ENCODE assay signal across 8 mouse cellular contexts in genomic region chr11:87689402-87689808, GRCm38 (mm10). TPM values are rescaled to one million over a fixed set of nuclear protein-coding genes. Genes with fewer than 3 reads are reported as not detected.
DNase-seq lines count a peak whose midpoint lies in the region; ATAC-seq and TF ChIP-seq lines count a peak whose summit lies in the region.

No protein-coding gene starts in this region.

- intact Hi-C loops in heart, postnatal 25 days (cut with DNase I), result no loop called here

- no peaks in the 10 kb centered on the region for H3K9me3 ChIP-seq in heart, embryonic 13.5 days
- no peaks in the 10 kb centered on the region for H3K9me3 ChIP-seq in MEL (replicated peaks; ENCODE audit: insufficient read depth, low read length)
- H3K9me3 ChIP-seq in embryonic facial prominence, embryonic 15.5 days (replicated peaks), result no peaks in the 10 kb centered on the region

- no peak for TF ChIP-seq POLR2A in MEL (IDR thresholded peaks at IDR 0.05; ENCODE audit: control insufficient read depth in 1 of 2, insufficient read depth in 1 of 2, low read depth in 1 of 2, low read length in 2 of 2, poor library complexity in 1 of 2)
- TF ChIP-seq POLR2A in thymus, adult 2 months (IDR thresholded peaks at IDR 0.05; ENCODE audit: control insufficient read depth, extremely low read depth, insufficient read depth, low read length, poor library complexity), result no peak

- DNase-seq in heart, postnatal 25 days (ENCODE audit: low spot score), result no peak
- peak; percentile 86 for DNase-seq in MEL (ENCODE audit: low read depth, low spot score)
- peak; percentile 79 for DNase-seq in kidney, postnatal 10 days
- DNase-seq in lung, postnatal 25 days (ENCODE audit: low spot score), result peak; percentile 88
- no peak for DNase-seq in gastrocnemius, postnatal 25 days
- DNase-seq in thymus, adult 2 months, result no peak

- no peaks in the 10 kb centered on the region for H3K27me3 ChIP-seq in heart, embryonic 13.5 days (replicated peaks)
- H3K27me3 ChIP-seq in MEL (ENCODE audit: control insufficient read depth in 1 of 2, insufficient read depth in 2 of 2, low read length in 2 of 2), result no peaks in the 10 kb centered on the region
- no peaks in the 10 kb centered on the region for H3K27me3 ChIP-seq in embryonic facial prominence, embryonic 15.5 days
- no peaks in the 10 kb centered on the region; the same call in 1 of the 2 replicates for H3K27me3 ChIP-seq in thymus, adult 2 months (ENCODE audit: control insufficient read depth, insufficient read depth, low read length)

- H3K4me1 ChIP-seq in heart, embryonic 13.5 days, result peaks cover 38% of the 10 kb centered on the region
- peaks cover 20 to 28% of the 10 kb centered on the region in 2 experiments for H3K4me1 ChIP-seq in MEL (ENCODE audit: control insufficient read depth in 1 of 2, insufficient read depth in 2 of 2, low read length in 2 of 2)
- peaks cover 35% of the 10 kb centered on the region for H3K4me1 ChIP-seq in embryonic facial prominence, embryonic 15.5 days
- peaks cover 6% of the 10 kb centered on the region; the same call in 1 of the 2 replicates for H3K4me1 ChIP-seq in thymus, adult 2 months (replicated peaks; ENCODE audit: control insufficient read depth, insufficient read depth, low read length)

- no peak for TF ChIP-seq CTCF in MEL (IDR thresholded peaks at IDR 0.05 in 2 of 3, conservative IDR thresholded peaks at IDR 0.05 in 1 of 3; ENCODE audit: control insufficient read depth in 1 of 3, insufficient read depth in 1 of 3, low read depth in 2 of 3, low read length in 3 of 3, poor library complexity in 1 of 3, severe bottlenecking in 1 of 3)
- TF ChIP-seq CTCF in thymus, adult 2 months (IDR thresholded peaks at IDR 0.05; ENCODE audit: borderline replicate concordance, control insufficient read depth, extremely low read depth, insufficient read depth, low read length, poor library complexity), result no peak

- peak overlapping the region; percentile 77 for H3K27ac ChIP-seq in heart, embryonic 13.5 days (replicated peaks)
- H3K27ac ChIP-seq in MEL (ENCODE audit: control insufficient read depth, low read depth, low read length), result peak overlapping the region; percentile 41
- H3K27ac ChIP-seq in embryonic facial prominence, embryonic 15.5 days (replicated peaks), result peak overlapping the region; percentile 48
- no peak overlapping the region for H3K27ac ChIP-seq in thymus, adult 2 months (ENCODE audit: control insufficient read depth, insufficient read depth, low read length)

- no peak for ATAC-seq in heart, embryonic 13.5 days (ENCODE audit: extremely low read depth, insufficient number of reproducible peaks, low FRiP score, low TSS enrichment)
- peak; percentile 63; the same call in 1 of the 2 replicates for ATAC-seq in embryonic facial prominence, embryonic 15.5 days (ENCODE audit: insufficient number of reproducible peaks, low FRiP score, low TSS enrichment, low read depth)

- WGBS in heart, embryonic 13.5 days, result 7% methylated on average over 7 of the region's 7 CpGs
- WGBS in embryonic facial prominence, embryonic 15.5 days, result 10% methylated on average over 7 of the region's 7 CpGs
- WGBS in thymus, adult 2 months, result 40% methylated on average over 7 of the region's 7 CpGs

- 0 out of 2 replicates have a peak overlapping the region, but pooled peaks have one; percentile 8 for H3K9ac ChIP-seq in heart, embryonic 13.5 days
- peak overlapping the region; percentile 59 for H3K9ac ChIP-seq in MEL (ENCODE audit: control insufficient read depth, low read depth, low read length, poor library complexity, severe bottlenecking)
- H3K9ac ChIP-seq in embryonic facial prominence, embryonic 15.5 days, result no peak overlapping the region

- no peaks in the 10 kb centered on the region; the same call in 1 of the 2 replicates for H3K79me2 ChIP-seq in MEL (ENCODE audit: control insufficient read depth, insufficient read depth, low read length, poor library complexity)

- H3K4me2 ChIP-seq in heart, embryonic 13.5 days, result peak overlapping the region; percentile 46
- H3K4me2 ChIP-seq in embryonic facial prominence, embryonic 15.5 days (replicated peaks), result peak overlapping the region; percentile 21; the same call in 1 of the 2 replicates

- H3K36me3 ChIP-seq in heart, embryonic 13.5 days, result no peaks in the 10 kb centered on the region
- peaks cover 0 to 22% of the 10 kb centered on the region in 2 experiments; a peak in 2 of 4 replicates for H3K36me3 ChIP-seq in MEL (ENCODE audit: control insufficient read depth in 1 of 2, insufficient read depth in 2 of 2, low read length in 2 of 2)
- no peaks in the 10 kb centered on the region for H3K36me3 ChIP-seq in embryonic facial prominence, embryonic 15.5 days
- H3K36me3 ChIP-seq in thymus, adult 2 months (ENCODE audit: control insufficient read depth, insufficient read depth, low read length), result no peaks in the 10 kb centered on the region

- no peak for TF ChIP-seq RAD21 in MEL (IDR thresholded peaks at IDR 0.05; ENCODE audit: low read depth, low read length)

- TF ChIP-seq EP300 in MEL (IDR thresholded peaks at IDR 0.05; ENCODE audit: low read depth in 1 of 2, low read length in 2 of 2), result peak; percentile 85 to 90

- H3K4me3 ChIP-seq in heart, embryonic 13.5 days, result no peak overlapping the region
- H3K4me3 ChIP-seq in MEL (ENCODE audit: control insufficient read depth in 1 of 2, insufficient read depth in 1 of 2, low read depth in 2 of 2, low read length in 2 of 2), result peak overlapping the region; percentile 65 to 99
- H3K4me3 ChIP-seq in embryonic facial prominence, embryonic 15.5 days (replicated peaks), result no peak overlapping the region
- H3K4me3 ChIP-seq in thymus, adult 2 months (ENCODE audit: control insufficient read depth, insufficient read depth, low read length), result no peak overlapping the region

TF ChIP-seq in MEL, 35 proteins besides CTCF, POLR2A, EP300 and RAD21:
- no peak for TF ChIP-seq CHD1 (IDR thresholded peaks at IDR 0.05; ENCODE audit: low read depth, low read length)
- peak; percentile 50; the same call in 1 of the 2 replicates for TF ChIP-seq BHLHE40 (IDR thresholded peaks at IDR 0.05; ENCODE audit: borderline replicate concordance, low read depth, low read length)
- 0 out of 2 replicates have a peak, but pooled peaks have one; percentile 73 for TF ChIP-seq MAZ (IDR thresholded peaks at IDR 0.05; ENCODE audit: low read depth, low read length)
- TF ChIP-seq ZNF384 (IDR thresholded peaks at IDR 0.05; ENCODE audit: low read depth, low read length), result no peak
- TF ChIP-seq JUND (IDR thresholded peaks at IDR 0.05; ENCODE audit: low read depth, low read length), result peak; percentile 89
- peak; percentile 79 for TF ChIP-seq SIN3A (IDR thresholded peaks at IDR 0.05; ENCODE audit: low read length)
- TF ChIP-seq ETS1 (IDR thresholded peaks at IDR 0.05; ENCODE audit: low read depth, low read length), result peak; percentile 86
- TF ChIP-seq GATA1 (IDR thresholded peaks at IDR 0.05; ENCODE audit: low read depth, low read length), result peak; percentile 81
- TF ChIP-seq HCFC1 (IDR thresholded peaks at IDR 0.05; ENCODE audit: low read depth, low read length), result 0 out of 2 replicates have a peak, but pooled peaks have one; percentile 50
- 0 out of 2 replicates have a peak, but pooled peaks have one; percentile 12 for TF ChIP-seq ZC3H11A (IDR thresholded peaks at IDR 0.05; ENCODE audit: low read depth, low read length)
- peak; percentile 62 for TF ChIP-seq TCF12 (IDR thresholded peaks at IDR 0.05; ENCODE audit: low read depth, low read length)
- TF ChIP-seq MYB (IDR thresholded peaks at IDR 0.05; ENCODE audit: low read depth, low read length), result peak; percentile 92
- TF ChIP-seq RCOR1 (IDR thresholded peaks at IDR 0.05; ENCODE audit: low read depth, low read length), result peak; percentile 53; the same call in 1 of the 2 replicates
- TF ChIP-seq TBP (IDR thresholded peaks at IDR 0.05; ENCODE audit: low read depth, low read length), result no peak
- TF ChIP-seq MYC (IDR thresholded peaks at IDR 0.05; ENCODE audit: low read depth, low read length), result no peak

RNA-seq across cellular contexts. Expression of gene Rnf43, which starts 26.9 kb away (rescaled TPM):
- 1.3 and 1.6 TPM in 2 replicates for polyA plus RNA-seq in heart, embryonic 13.5 days (2015; fragmentation: Nextera tagmentation; extraction: Ambion mirVana)
- total RNA-seq in heart, postnatal 25 days (2021), result under 1 TPM; 0.20 to 0.21 TPM
- 12.9 and 17.3 TPM in 2 replicates for total RNA-seq in MEL (2012; rRNA removed)
- polyA plus RNA-seq in MEL (2012; ENCODE audit: insufficient read depth in 1 of 2, insufficient read length in 2 of 2, low read depth in 1 of 2, low replicate concordance in 2 of 2, missing spikeins in 1 of 2), result 10 to 100 TPM in 1 of 2 experiments, not detected in 1; 14.6 TPM
- polyA plus RNA-seq in embryonic facial prominence, embryonic 15.5 days (2015; fragmentation: Nextera tagmentation; extraction: Ambion mirVana), result 8.7 and 9.2 TPM in 2 replicates
- under 1 TPM in 1 of 2 experiments, not detected in 1; 0.40 TPM for total RNA-seq in gastrocnemius, postnatal 25 days (2021)
- 6.6 and 9.0 TPM in 2 replicates for polyA plus RNA-seq in thymus, adult 2 months (2012; rRNA removed)

RNA-seq across cellular contexts. Expression of gene Supt4a, which starts 47.9 kb away (rescaled TPM):
- 104 and 115 TPM in 2 replicates for polyA plus RNA-seq in heart, embryonic 13.5 days (2015; fragmentation: Nextera tagmentation; extraction: Ambion mirVana)
- total RNA-seq in heart, postnatal 25 days (2021), result 10 to 100 TPM; 42.9 to 46.7 TPM
- total RNA-seq in MEL (2012; rRNA removed), result 301 and 332 TPM in 2 replicates
- 100 to 1,000 TPM in 1 of 2 experiments, not detected in 1; 223 TPM for polyA plus RNA-seq in MEL (2012; ENCODE audit: insufficient read depth in 1 of 2, insufficient read length in 2 of 2, low read depth in 1 of 2, low replicate concordance in 2 of 2, missing spikeins in 1 of 2)
- polyA plus RNA-seq in embryonic facial prominence, embryonic 15.5 days (2015; fragmentation: Nextera tagmentation; extraction: Ambion mirVana), result 158 and 165 TPM in 2 replicates
- 10 to 100 TPM; 31.6 to 31.7 TPM for total RNA-seq in gastrocnemius, postnatal 25 days (2021)
- polyA plus RNA-seq in thymus, adult 2 months (2012; rRNA removed), result 172 and 215 TPM in 2 replicates

Comparison
In these comparisons a context has a peak if more than half of its experiments do, and no peak if none do; other contexts are left out.
1. H3K4me3 ChIP-seq: peak in MEL (2 of 2); none in heart, embryonic 13.5 days (single experiment), embryonic facial prominence, embryonic 15.5 days (single experiment) and thymus, adult 2 months (single experiment).
2. DNase-seq: peak in MEL (single experiment), kidney, postnatal 10 days (single experiment) and lung, postnatal 25 days (single experiment); none in heart, postnatal 25 days (single experiment), gastrocnemius, postnatal 25 days (single experiment) and thymus, adult 2 months (single experiment).